Mouse (Mus musculus) G1E (cell line): ENCODE measurements around the gene Zfp68.

Experiments used
- CTCF ChIP-seq: IDR thresholded peaks from 2 replicates; pipeline ENCODE4 v1.5.1; 2012; ENCODE audit warnings: low read depth, low read length, inconsistent platforms, mixed read lengths
- GATA1 ChIP-seq: IDR thresholded peaks from 2 replicates; pipeline ENCODE4 v1.6.1; 2012; ENCODE audit warnings: borderline replicate concordance, low read length, inconsistent platforms, mixed read lengths
- GATA2 ChIP-seq: IDR thresholded peaks from 2 replicates; pipeline ENCODE4 v1.6.1; 2012; ENCODE audit warnings: low read depth, low read length, inconsistent platforms, borderline replicate concordance
- TAL1 ChIP-seq: conservative IDR thresholded peaks from 2 replicates; pipeline ENCODE4 v1.6.1; 2012; ENCODE audit warnings: low read depth, low read length, inconsistent platforms, mixed read lengths

DNA sequence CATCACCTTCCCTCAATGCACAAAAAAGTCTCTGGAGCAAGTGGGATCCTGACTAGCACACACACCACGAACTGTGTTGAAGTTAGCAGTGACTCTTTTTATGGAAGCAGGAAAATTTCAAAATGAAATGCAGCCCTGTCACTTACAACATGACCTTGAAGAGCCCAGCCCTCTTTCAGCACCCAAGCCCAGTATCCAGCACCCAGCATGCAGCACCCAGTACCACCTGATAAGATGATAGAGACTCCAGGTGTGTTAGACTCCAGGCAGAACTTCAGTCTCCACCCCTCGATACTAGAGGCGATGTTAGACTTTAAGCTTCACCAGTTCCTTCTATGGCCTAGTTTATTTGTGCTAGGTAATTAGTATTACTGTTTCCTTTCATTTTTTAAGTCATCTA lies 22.2 kb upstream of the Zfp68 start:
- TF ChIP-seq CTCF (no peak), GATA1 (no peak), TAL1 (no peak), GATA2 (no peak)
